Mouse (Mus musculus): ENCODE data around the gene Cyp2c23. TPM values are rescaled to one million over a fixed set of nuclear protein-coding genes. Genes with fewer than 3 reads are reported as not detected.

Cyp2c23 gene
- polyA plus RNA-seq, 1 experiment from 2014 or later, result 9.4 TPM

GRCm38 (mm10) chr19:43968436-43969026, 60.5 kb downstream of the Cyp2c23 start:
- no peak for DNase-seq

GRCm38 (mm10) chr19:43966481-43966880, 62.5 kb downstream of the Cyp2c23 start:
- DNase-seq (no peak), ATAC-seq (ENCODE audit: low read depth) (no peak)
- Histone ChIP-seq H3K4me2 (no peak overlapping the region), H3K4me3 (replicated peaks) (no peak overlapping the region), H3K9ac (no peak overlapping the region), H3K9me3 (replicated peaks) (no peaks in the 10 kb centered on the region), H3K36me3 (0 out of 2 replicates have a peak, but pooled peaks cover 2% of the 10 kb centered on the region), H3K4me1 (replicated peaks) (no peaks in the 10 kb centered on the region), H3K27me3 (no peaks in the 10 kb centered on the region), H3K27ac (no peak overlapping the region)
- 53% methylated on average over 2 of the region's 2 CpGs for WGBS (ENCODE audit: insufficient replicate concordance)

More at GRCm38 (mm10) chr19:43968436-43969026, 60.5 kb downstream of the Cyp2c23 start:
- Histone ChIP-seq H3K36me3 (0 out of 2 replicates have a peak, but pooled peaks cover 2% of the 10 kb centered on the region), H3K9me3 (replicated peaks) (no peaks in the 10 kb centered on the region), H3K4me2 (no peak overlapping the region), H3K4me3 (replicated peaks) (no peak overlapping the region), H3K4me1 (replicated peaks) (no peaks in the 10 kb centered on the region), H3K9ac (no peak overlapping the region), H3K27me3 (no peaks in the 10 kb centered on the region), H3K27ac (no peak overlapping the region)
- WGBS (ENCODE audit: insufficient replicate concordance), result 47% methylated on average over 10 of the region's 11 CpGs
- no peak for ATAC-seq (ENCODE audit: low read depth)

GRCm38 (mm10) chr19:43965496-43966085, 63.4 kb downstream of the Cyp2c23 start:
- no peak overlapping the region for H3K27ac ChIP-seq
- no peak overlapping the region for H3K4me3 ChIP-seq (replicated peaks)
- 0 out of 2 replicates have a peak, but pooled peaks cover 2% of the 10 kb centered on the region for H3K36me3 ChIP-seq
- no peaks in the 10 kb centered on the region for H3K27me3 ChIP-seq
- ATAC-seq (ENCODE audit: low read depth) (no peak), DNase-seq (no peak)
- no peaks in the 10 kb centered on the region for H3K9me3 ChIP-seq (replicated peaks)
- H3K4me2 ChIP-seq, result no peak overlapping the region
- H3K9ac ChIP-seq, result no peak overlapping the region
- no peaks in the 10 kb centered on the region for H3K4me1 ChIP-seq (replicated peaks)
- 56% methylated on average over 11 of the region's 11 CpGs for WGBS (ENCODE audit: insufficient replicate concordance)

GRCm38 (mm10) chr19:43962795-43963194, 66.2 kb downstream of the Cyp2c23 start:
- 51% methylated on average over 9 of the region's 9 CpGs for WGBS (ENCODE audit: insufficient replicate concordance)
- no peaks in the 10 kb centered on the region for H3K4me1 ChIP-seq (replicated peaks)
- H3K4me2 ChIP-seq, result no peak overlapping the region
- ATAC-seq (ENCODE audit: low read depth), result no peak
- no peak overlapping the region for H3K9ac ChIP-seq
- DNase-seq, result no peak
- H3K9me3 ChIP-seq (replicated peaks), result no peaks in the 10 kb centered on the region
- 0 out of 2 replicates have a peak, but pooled peaks cover 2% of the 10 kb centered on the region for H3K36me3 ChIP-seq
- no peaks in the 10 kb centered on the region for H3K27me3 ChIP-seq
- H3K4me3 ChIP-seq (replicated peaks), result no peak overlapping the region
- no peak overlapping the region for H3K27ac ChIP-seq

- no peak for ATAC-seq (ENCODE audit: low read depth)
- WGBS (ENCODE audit: insufficient replicate concordance), result 57% methylated on average over 2 of the region's 2 CpGs
- DNase-seq, result no peak
These were observed 67.8 kb downstream of the Cyp2c23 start for GRCm38 (mm10) chr19:43961185-43961584.

GRCm38 (mm10) chr19:43960014-43960413, 69.0 kb downstream of the Cyp2c23 start:
- H3K9ac ChIP-seq, result no peak overlapping the region
- H3K4me2 ChIP-seq, result no peak overlapping the region
- DNase-seq (no peak), ATAC-seq (ENCODE audit: low read depth) (no peak)
- no peaks in the 10 kb centered on the region for H3K4me1 ChIP-seq (replicated peaks)
- 69% methylated on average over 11 of the region's 11 CpGs for WGBS (ENCODE audit: insufficient replicate concordance)
- H3K36me3 ChIP-seq, result no peaks in the 10 kb centered on the region
- H3K27ac ChIP-seq, result no peak overlapping the region
- H3K27me3 ChIP-seq, result no peaks in the 10 kb centered on the region
- no peaks in the 10 kb centered on the region for H3K9me3 ChIP-seq (replicated peaks)
- no peak overlapping the region for H3K4me3 ChIP-seq (replicated peaks)

More at GRCm38 (mm10) chr19:43961185-43961584, 67.8 kb downstream of the Cyp2c23 start:
- Histone ChIP-seq H3K9ac (no peak overlapping the region), H3K9me3 (replicated peaks) (no peaks in the 10 kb centered on the region), H3K36me3 (0 out of 2 replicates have a peak, but pooled peaks cover 2% of the 10 kb centered on the region), H3K27me3 (no peaks in the 10 kb centered on the region), H3K27ac (no peak overlapping the region), H3K4me3 (replicated peaks) (no peak overlapping the region), H3K4me2 (no peak overlapping the region), H3K4me1 (replicated peaks) (no peaks in the 10 kb centered on the region)

GRCm38 (mm10) chr19:43959162-43959561, 69.8 kb downstream of the Cyp2c23 start:
- Histone ChIP-seq H3K4me1 (replicated peaks) (no peaks in the 10 kb centered on the region), H3K4me3 (replicated peaks) (no peak overlapping the region), H3K27me3 (no peaks in the 10 kb centered on the region), H3K4me2 (no peak overlapping the region), H3K36me3 (no peaks in the 10 kb centered on the region), H3K9ac (no peak overlapping the region), H3K9me3 (replicated peaks) (no peaks in the 10 kb centered on the region), H3K27ac (no peak overlapping the region)
- WGBS (ENCODE audit: insufficient replicate concordance), result 16% methylated on average over 2 of the region's 2 CpGs
- no peak for ATAC-seq (ENCODE audit: low read depth)
- peak; percentile 34 for DNase-seq

- H3K36me3 ChIP-seq, result no peaks in the 10 kb centered on the region
- ATAC-seq (ENCODE audit: low read depth) (no peak), DNase-seq (no peak)
- H3K4me2 ChIP-seq, result no peak overlapping the region
- WGBS (ENCODE audit: insufficient replicate concordance), result 74% methylated on average over 4 of the region's 4 CpGs
- no peaks in the 10 kb centered on the region for H3K9me3 ChIP-seq (replicated peaks)
- H3K27ac ChIP-seq, result no peak overlapping the region
- no peak overlapping the region for H3K4me3 ChIP-seq (replicated peaks)
- H3K27me3 ChIP-seq, result no peaks in the 10 kb centered on the region
- no peak overlapping the region for H3K9ac ChIP-seq
- no peaks in the 10 kb centered on the region for H3K4me1 ChIP-seq (replicated peaks)
These were observed 71.1 kb downstream of the Cyp2c23 start for GRCm38 (mm10) chr19:43957881-43958280.

- Histone ChIP-seq H3K4me2 (no peak overlapping the region), H3K4me3 (replicated peaks) (no peak overlapping the region), H3K9ac (no peak overlapping the region), H3K36me3 (no peaks in the 10 kb centered on the region), H3K27me3 (no peaks in the 10 kb centered on the region), H3K9me3 (replicated peaks) (no peaks in the 10 kb centered on the region), H3K27ac (no peak overlapping the region), H3K4me1 (replicated peaks) (0 out of 2 replicates have a peak, but pooled peaks cover under 1% of the 10 kb centered on the region)
- ATAC-seq (ENCODE audit: low read depth) (no peak), DNase-seq (no peak)
- WGBS (ENCODE audit: insufficient replicate concordance), result 28% methylated on average over 4 of the region's 4 CpGs
These were observed 71.6 kb downstream of the Cyp2c23 start for GRCm38 (mm10) chr19:43957402-43957801.

- H3K36me3 ChIP-seq, result no peaks in the 10 kb centered on the region
- no peaks in the 10 kb centered on the region for H3K9me3 ChIP-seq (replicated peaks)
- H3K4me1 ChIP-seq (replicated peaks), result 0 out of 2 replicates have a peak, but pooled peaks cover 2% of the 10 kb centered on the region
- no peaks in the 10 kb centered on the region for H3K27me3 ChIP-seq
- H3K4me2 ChIP-seq, result no peak overlapping the region
- DNase-seq (no peak), ATAC-seq (ENCODE audit: low read depth) (no peak)
- H3K4me3 ChIP-seq (replicated peaks), result no peak overlapping the region
- H3K9ac ChIP-seq, result no peak overlapping the region
- 52% methylated on average over 5 of the region's 5 CpGs for WGBS (ENCODE audit: insufficient replicate concordance)
- no peak overlapping the region for H3K27ac ChIP-seq
These were observed 73.7 kb downstream of the Cyp2c23 start for GRCm38 (mm10) chr19:43955266-43955665.

All from liver, embryonic 13.5 days (tissue).